Mouse (Mus musculus): ENCODE measurements around the gene Lhpp.

DNA sequence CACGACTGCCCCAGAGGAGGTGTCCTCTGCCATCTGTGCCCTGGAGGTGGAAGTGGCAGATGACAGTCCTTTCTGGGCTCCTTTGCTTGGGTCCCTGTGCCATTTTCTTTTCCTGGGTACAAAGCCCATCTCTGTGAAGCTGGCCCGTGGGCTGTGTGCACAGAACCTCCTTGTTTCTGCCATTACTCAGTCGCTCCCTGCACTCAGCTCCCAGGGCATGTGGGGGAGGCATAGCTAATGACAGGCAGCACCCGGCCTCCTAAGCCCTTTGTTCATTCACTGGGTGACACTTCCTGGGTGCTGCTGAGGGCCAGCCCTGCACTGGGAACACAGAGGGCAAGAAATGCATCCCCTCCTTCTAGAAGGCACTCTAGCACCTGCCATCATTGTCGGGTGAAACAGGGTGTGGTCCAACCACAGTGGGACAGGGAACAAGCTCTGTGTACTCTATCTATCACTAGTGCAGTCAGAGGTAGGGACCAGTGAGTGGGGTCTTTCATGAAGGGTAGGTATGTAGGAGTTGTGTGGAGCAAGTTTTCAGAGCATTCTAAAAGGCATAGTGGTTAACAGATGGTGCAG is 92.1 kb downstream of the Lhpp start:
- TF ChIP-seq POLR2A (IDR thresholded peaks at IDR 0.05; ENCODE audit: extremely low read depth, insufficient read depth, low read length): no peak
- no peak for TF ChIP-seq CTCF (IDR thresholded peaks at IDR 0.05; ENCODE audit: extremely low read depth, insufficient read depth, low read length)
